Mouse (Mus musculus) CD4-positive, CD25-positive, alpha-beta regulatory T cell, adult 4 months (primary cell): ENCODE measurements around the gene Mtch1. TPM values are rescaled to one million over a fixed set of nuclear protein-coding genes. Genes with fewer than 3 reads are reported as not detected.
"Not testable (repeated sequence)": the region's sequence is repeated elsewhere in the genome, so short reads cannot be mapped to it uniquely, and the experiment has no call there.

Source experiments
- ATAC-seq: one replicate; pipeline ENCODE4 v1.8.0; 2017
- polyA plus RNA-seq, 2 experiments: library from polyadenylated mRNA; unstranded; fragments of 100-300 nt; shearing (Covaris generic); gene quantifications; one replicate each; pipeline ENCODE4 v1.2.1; 2017

The Mtch1 gene
- polyA plus RNA-seq, 2 experiments from 2014 or later: 11.0 to 13.9 TPM

- ATAC-seq: no peak
Observed at GRCm38 (mm10) chr17:29332186-29332685, 15.5 kb downstream of the Mtch1 start.

DNA sequence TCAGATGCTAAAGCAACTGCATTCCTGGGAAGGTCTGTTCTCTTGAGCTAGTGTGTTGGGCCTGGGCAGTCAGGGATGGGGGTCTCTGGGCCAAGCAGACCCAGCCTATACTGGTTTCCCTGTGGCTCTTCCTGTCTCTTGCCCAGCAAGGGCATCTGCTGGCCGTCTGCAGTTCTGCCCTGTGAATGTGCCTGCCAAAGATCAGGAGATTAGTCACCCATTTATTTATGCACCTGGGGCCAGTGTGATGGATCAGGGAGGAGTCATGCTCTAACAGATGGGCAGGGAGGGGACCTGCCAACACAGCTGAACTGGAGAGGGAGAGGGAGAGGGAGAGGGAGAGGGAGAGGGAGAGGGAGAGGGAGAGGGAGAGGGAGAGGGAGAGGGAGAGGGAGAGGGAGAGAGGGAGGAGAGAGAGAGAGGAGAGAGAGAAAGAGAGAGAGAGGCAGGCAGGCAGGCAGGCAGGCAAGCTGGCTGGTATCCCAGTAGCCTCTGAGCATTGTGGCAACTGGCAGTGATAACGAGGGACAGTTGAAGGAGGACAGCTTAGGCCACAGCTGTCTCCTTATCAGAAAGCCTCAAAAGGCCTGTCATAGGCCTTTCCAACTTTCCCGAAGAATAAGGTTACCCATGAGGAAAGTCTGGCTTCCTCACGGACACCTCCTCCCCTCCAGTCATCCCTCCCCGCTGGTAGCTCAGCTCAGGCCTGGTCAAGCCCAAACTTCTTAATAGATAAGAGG, 16.9 kb downstream of the Mtch1 start:
- no peak for ATAC-seq

- ATAC-seq: no peak
Observed at GRCm38 (mm10) chr17:29330221-29330620, 17.5 kb downstream of the Mtch1 start.

GRCm38 (mm10) chr17:29327691-29328090, 20.0 kb downstream of the Mtch1 start:
- ATAC-seq: no peak

DNA sequence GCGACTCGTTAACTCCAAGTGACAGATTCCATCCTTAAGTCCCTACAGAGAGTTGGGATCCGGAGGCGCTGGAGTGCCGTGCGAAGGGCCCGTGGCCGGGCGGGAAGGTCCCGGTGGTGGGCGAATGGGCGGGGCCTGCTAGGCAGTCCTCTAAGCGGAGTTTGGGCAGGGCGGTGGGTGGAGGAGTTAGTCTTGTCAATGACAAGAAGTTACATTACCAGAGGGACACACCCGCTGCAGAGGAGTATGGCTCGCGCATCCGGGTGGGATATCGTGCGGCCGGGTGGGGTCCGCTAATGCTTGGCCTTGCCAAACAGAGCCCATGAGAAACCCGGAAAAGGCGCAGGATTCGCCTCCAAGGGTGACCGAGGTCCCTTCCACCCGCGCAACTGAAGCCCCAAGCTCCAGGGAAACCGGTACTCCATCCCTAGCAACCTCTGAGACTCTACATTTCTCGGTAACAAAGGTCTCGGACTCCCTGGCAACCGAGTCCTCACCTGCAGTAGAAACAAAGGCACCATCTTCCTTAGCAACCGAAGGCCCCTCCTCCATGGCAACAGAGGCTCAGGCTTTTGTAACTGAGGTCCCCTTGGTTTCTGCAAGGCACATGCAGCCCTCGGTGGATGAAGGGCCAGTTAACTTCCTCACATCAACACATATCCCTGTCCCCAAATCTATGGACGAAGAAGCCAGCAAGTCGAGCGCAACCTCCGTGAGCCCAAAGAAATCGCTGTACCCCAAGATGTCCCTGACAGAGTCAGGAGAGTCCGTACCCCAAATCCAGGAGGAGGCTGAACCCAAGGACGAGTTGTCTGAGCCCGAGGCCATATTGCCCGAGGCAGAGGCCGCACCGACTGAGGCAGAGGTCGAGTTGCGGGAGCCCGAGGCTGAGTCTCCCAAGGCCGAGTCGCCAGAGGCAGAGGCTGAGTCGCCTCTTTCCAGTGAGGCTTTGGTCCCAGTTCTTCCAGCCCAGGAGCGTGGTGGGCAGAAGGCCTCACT, 20.9 kb downstream of the Mtch1 start:
- no peak for ATAC-seq

DNA sequence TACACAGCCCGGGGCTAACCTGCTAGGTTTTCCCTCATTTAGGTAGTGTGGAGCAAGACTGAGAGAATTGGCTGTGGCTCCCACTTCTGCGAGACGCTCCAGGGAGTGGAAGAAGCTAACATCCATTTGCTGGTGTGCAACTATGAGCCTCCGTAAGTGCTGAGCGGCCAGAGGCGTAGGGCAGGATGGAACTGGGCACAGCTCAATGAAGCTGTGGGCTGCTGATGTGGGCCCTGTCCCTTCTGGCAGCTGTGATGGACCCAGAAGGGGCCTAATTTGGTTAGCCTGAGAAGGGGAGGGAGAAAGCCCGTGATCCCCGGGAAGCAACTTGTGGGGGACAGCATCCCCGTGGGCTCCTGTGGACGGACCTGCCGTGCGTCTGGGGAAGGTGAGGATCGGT, 21.9 kb downstream of the Mtch1 start:
- ATAC-seq: no peak

GRCm38 (mm10) chr17:29323625-29324024, 24.1 kb downstream of the Mtch1 start:
- no peak for ATAC-seq

DNA sequence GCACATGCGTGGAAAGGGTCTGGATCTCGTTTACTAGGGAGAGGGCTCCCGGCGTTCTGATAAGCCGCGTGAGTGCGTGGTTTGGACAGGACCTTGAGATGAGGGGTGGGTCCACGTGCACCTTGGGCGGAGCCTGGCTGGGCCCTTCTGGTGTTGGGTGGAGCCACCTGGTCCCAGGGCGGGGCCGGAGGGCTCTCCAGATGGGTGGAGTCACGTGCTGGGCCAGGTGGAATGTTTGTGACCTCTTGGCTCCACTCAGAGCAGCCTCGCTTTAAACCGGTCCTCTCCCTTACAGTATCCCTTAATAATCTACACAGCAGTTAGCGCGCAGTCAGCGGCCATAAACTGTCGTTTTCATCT, 25.2 kb downstream of the Mtch1 start:
- ATAC-seq: no peak

- ATAC-seq: no peak
Observed at GRCm38 (mm10) chr17:29321765-29322602, 25.8 kb downstream of the Mtch1 start.

- ATAC-seq: no peak
Observed at GRCm38 (mm10) chr17:29319881-29320639, 27.7 kb downstream of the Mtch1 start.

DNA sequence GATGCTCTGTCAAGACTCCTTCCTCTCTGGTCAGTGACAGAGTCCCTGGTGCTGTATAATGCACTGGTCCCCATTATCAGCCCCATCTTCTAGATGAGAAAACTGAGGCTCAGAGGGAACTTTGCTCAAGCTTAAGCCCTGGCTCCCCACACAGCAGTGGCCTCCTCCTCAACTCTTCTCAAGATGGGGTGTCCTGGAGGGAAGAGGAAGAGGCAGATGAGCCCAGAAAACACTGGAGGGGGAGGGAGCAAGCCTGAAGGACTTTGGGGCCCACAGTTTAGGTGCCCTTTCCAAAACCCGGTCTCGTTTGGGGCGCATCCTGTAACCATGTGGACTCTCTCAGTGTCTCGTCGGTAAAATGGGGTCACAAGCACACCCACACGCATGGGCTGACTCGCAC, 28.3 kb downstream of the Mtch1 start:
- ATAC-seq: no peak

- no peak for ATAC-seq
Observed at GRCm38 (mm10) chr17:29318731-29319250, 28.9 kb downstream of the Mtch1 start.

DNA sequence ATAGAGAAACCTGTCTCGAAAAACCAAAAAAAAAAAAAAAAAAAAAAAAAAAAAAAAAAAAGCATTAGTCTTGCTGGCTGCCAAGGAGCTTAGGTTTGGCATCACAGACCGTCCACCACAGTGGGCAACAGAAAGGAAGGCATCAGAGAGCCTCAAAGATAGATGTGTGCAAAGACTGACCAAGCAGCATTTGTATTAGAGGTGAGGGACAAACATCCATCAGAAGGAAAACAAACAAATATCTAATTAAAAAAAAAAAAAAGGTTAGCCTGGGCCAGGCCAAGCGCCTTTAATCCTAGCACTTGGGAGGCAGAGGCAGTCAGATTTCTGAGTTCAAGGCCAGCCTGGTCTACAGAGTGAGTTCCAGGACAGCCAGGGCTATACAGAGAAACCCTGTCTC, 30.4 kb downstream of the Mtch1 start, which contains the start of gene Pi16:
TSS of gene Pi16 (plus strand) at position 301 of the 400 bp plus-strand sequence.
- ATAC-seq: not testable (repeated sequence)

DNA sequence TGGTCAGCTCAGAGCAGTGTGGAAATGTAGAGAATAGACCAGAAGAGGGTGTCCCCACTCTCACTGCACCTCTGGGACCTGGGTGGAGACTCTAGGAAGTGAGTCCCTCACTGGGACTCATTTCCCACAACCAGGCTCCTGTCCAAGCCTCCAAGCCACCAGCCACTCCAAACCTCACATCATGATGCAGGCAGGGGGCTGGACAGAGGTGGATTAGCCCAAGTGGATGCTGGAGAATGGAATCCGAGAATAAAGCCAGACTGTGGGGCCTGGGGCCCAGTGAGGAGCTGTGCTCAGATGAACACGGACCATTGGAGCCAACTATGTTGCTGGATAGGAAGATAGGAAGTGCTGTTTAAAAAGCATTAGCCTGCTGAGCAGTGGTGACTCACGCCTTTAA, 30.8 kb downstream of the Mtch1 start:
- ATAC-seq: no peak

GRCm38 (mm10) chr17:29315672-29316465, 31.9 kb downstream of the Mtch1 start:
- ATAC-seq: no peak

DNA sequence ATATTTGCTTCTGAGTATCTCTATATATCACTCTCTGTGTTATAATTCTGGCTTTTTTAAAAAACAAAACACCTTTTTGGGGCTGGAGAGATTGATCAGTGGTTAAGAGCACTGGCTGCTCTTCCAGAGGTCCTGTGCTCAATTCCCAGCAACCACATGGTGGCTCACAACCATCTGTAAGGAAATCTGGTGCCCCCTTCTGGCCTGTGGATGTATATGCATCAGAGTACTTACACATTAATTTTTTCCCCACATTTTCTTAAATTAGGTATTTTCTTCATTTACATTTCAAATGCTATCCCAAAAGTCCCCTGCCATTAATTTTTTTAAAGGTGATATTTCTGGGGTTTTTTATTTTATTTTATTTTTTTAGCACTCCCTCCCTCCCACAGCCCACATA, 34.4 kb downstream of the Mtch1 start:
- no peak for ATAC-seq

DNA sequence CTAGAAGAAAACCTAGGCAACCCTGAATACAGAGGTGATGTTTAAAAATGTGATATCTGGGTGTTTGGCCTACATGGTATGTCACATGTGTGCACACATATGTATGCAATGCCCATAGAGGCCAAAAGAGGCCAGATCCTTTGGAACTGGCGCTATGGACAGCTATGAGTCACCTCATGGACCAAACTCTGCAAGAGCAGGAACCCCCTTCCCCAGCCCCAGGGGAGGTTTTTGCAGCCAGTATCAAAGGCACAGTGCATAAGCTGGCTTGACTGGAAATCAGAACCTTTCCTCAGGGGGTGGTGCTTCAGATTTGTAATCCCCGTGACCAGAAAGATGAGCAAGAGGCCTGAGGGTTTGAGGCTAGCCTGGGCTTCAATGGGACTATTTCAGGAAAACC, 35.7 kb downstream of the Mtch1 start:
- ATAC-seq: no peak

DNA sequence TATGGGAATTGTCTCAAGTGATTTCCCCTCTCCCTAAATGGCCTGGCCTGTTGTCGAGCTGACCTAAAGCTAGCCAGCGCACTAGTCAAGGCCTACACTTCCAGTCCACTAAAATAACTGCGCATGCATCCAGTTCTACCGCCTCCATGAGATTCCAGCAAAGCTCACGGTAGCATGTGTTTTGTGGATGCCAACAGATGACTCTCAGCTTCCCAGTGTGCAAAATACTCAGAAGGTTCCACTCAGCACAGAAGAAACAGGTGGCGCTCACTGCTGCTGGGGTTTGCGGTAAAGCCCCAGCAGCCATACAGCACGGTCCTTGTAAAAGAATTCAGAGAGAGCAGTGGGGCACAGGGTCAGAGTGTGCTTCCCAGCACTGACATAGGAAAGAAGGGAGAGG, 36.1 kb downstream of the Mtch1 start:
- no peak for ATAC-seq

DNA sequence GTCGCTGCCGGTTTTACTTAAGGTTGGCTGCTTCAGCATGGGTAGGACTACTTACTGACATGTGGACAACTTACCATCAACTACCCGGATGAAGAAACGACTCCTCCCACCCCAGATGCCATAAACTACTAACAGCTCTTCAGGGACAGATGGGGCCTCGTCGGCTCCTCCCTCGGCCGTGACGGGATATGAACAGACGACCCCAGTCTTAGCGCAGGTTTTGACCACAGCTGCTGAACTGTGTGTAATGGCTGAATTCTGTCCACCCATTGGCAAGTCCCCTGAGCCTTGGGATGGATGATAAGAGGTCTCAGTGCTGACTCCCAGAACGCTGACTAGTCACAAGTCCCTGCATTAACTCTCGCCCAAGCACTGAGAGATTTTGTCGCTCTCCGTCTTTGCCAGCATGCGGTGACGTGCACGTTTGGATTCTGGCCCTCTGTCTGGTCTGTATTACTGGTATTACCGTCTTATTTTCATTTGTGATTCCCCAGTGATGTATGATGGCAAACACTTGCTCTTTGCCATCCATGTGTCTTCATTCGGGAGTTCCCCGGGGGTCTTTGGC, 37.6 kb downstream of the Mtch1 start:
- no peak for ATAC-seq

GRCm38 (mm10) chr17:29305871-29306270, 41.9 kb downstream of the Mtch1 start:
- ATAC-seq: no peak
